Mouse (Mus musculus) small intestine, adult 2 months (tissue): ENCODE data around the gene Gfpt1.

ENCODE experiments used
- CTCF ChIP-seq: fragments of 200-500 bp; IDR thresholded peaks from 2 replicates; pipeline ENCODE4 v1.5.1; 2012; ENCODE audit warnings: low read depth, mild to moderate bottlenecking, control low read depth, inconsistent platforms, low read length, moderate library complexity, mixed read lengths; ENCODE audit not compliant: insufficient replicate concordance, insufficient read length; ENCODE audit errors: extremely low read depth
- POLR2A ChIP-seq: fragments of 200-500 bp; IDR thresholded peaks from 2 replicates; pipeline ENCODE4 v1.6.1; 2012; ENCODE audit warnings: low read depth, mild to moderate bottlenecking, control low read depth, inconsistent platforms, low read length, moderate library complexity

GRCm38 (mm10) chr6:86996629-86997307 lies 45.9 kb upstream of the Gfpt1 start:
- TF ChIP-seq CTCF (no peak), POLR2A (no peak)
